Mouse (Mus musculus): ENCODE data around the gene Trio. TPM values are rescaled to one million over a fixed set of nuclear protein-coding genes. Genes with fewer than 3 reads are reported as not detected.

Trio gene
- total and polyA plus RNA-seq, 2 experiments from 2014 or later, result 19.9 to 197 TPM

DNA sequence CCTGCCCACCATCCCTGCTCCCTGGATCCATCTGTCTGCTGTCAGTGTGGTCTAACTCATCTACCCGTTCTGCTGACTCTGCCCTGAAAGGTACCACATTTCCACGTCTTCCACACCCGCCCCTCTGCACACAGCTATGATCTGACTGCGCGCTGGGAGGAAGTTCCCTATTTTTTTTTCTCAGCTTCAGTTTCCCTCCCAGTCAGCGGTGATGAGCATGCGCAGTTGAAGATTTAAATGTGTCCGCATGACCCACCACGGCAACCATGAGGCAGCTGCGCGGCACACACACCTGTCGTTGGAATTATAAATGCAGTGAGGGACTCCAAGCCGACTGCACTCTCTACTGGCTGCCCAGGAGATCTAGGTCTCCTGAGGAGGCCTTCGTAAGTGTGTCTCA, 142.8 kb downstream of the Trio start:
- Histone ChIP-seq H3K4me3 (ENCODE audit: low read length) (no peak overlapping the region), H3K27me3 (ENCODE audit: insufficient read depth, low read length) (no peaks in the 10 kb centered on the region), H3K36me3 (ENCODE audit: insufficient read depth, low read length) (peaks cover 32% of the 10 kb centered on the region), H3K9me3 (ENCODE audit: low read length) (no peaks in the 10 kb centered on the region), H3K4me2 (ENCODE audit: low read depth, low read length) (no peak overlapping the region), H3K27ac (no peak overlapping the region), H3K9ac (replicated peaks; ENCODE audit: low read length) (no peak overlapping the region), H3K4me1 (ENCODE audit: insufficient read depth, low read length) (no peaks in the 10 kb centered on the region; the same call in 1 of the 2 replicates)
- ATAC-seq (no peak), DNase-seq (ENCODE audit: low spot score) (no peak)
- no peak for TF ChIP-seq CTCF (IDR thresholded peaks at IDR 0.05; ENCODE audit: low read depth)
- WGBS, result 90% methylated on average over 14 of the region's 14 CpGs

DNA sequence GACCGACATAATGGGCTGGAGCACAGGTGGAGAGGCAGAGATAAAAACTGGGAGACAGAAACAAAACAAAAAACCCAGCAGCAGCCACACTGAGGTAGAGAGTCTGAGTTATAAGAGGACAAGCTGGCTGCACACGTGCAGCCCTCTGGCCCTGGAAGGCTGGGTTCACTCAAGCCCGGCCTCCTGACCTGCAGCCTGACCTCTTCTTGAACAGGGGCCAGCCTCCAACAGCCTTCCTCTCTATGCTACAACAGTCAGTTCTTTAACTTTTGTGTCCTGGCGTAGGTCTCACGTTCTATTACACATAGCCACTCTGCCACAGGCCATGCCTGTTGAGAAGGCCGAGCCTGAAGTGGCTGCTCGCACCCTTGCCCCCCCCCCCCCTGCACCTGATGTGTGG, 147.8 kb downstream of the Trio start:
- H3K36me3 ChIP-seq (ENCODE audit: insufficient read depth, low read length), result peaks cover 25% of the 10 kb centered on the region
- ATAC-seq (0 out of 2 replicates have a peak, but pooled peaks have one; percentile 2), DNase-seq (ENCODE audit: low spot score) (no peak)
- no peak overlapping the region for H3K27ac ChIP-seq
- no peaks in the 10 kb centered on the region for H3K4me1 ChIP-seq (ENCODE audit: insufficient read depth, low read length)
- no peak for TF ChIP-seq CTCF (IDR thresholded peaks at IDR 0.05; ENCODE audit: low read depth)
- H3K9ac ChIP-seq (replicated peaks; ENCODE audit: low read length), result no peak overlapping the region
- no peak overlapping the region for H3K4me2 ChIP-seq (ENCODE audit: low read depth, low read length)
- H3K27me3 ChIP-seq (ENCODE audit: insufficient read depth, low read length), result no peaks in the 10 kb centered on the region
- no peak overlapping the region for H3K4me3 ChIP-seq (ENCODE audit: low read length)
- H3K9me3 ChIP-seq (ENCODE audit: low read length), result no peaks in the 10 kb centered on the region
- WGBS, result 64% methylated on average over 7 of the region's 7 CpGs

DNA sequence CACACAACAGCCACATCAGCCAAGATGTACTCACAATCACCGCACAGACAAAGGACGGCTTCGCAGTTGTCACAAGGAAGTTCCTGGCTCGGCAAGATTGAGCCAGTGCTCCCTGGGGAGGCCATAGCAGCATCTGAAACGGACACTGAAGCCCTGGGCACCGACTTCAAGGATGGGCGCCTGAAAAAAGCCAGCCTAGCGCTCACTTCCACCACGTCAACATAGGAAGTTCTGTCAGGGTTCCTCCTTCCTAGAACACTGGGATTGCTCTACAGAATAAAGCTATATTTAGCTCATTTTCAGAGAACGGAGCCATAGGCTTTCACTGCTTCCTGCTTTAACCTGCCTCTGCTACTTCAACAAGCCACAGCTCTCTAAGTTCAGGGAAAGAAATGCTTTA, 149.3 kb downstream of the Trio start:
- Histone ChIP-seq H3K27ac (no peak overlapping the region), H3K27me3 (ENCODE audit: insufficient read depth, low read length) (no peaks in the 10 kb centered on the region), H3K9me3 (ENCODE audit: low read length) (no peaks in the 10 kb centered on the region), H3K36me3 (ENCODE audit: insufficient read depth, low read length) (peaks cover 27% of the 10 kb centered on the region), H3K9ac (replicated peaks; ENCODE audit: low read length) (no peak overlapping the region), H3K4me2 (ENCODE audit: low read depth, low read length) (no peak overlapping the region), H3K4me3 (ENCODE audit: low read length) (no peak overlapping the region), H3K4me1 (ENCODE audit: insufficient read depth, low read length) (no peaks in the 10 kb centered on the region)
- no peak for TF ChIP-seq CTCF (IDR thresholded peaks at IDR 0.05; ENCODE audit: low read depth)
- DNase-seq (ENCODE audit: low spot score) (no peak), ATAC-seq (no peak)
- WGBS, result 44% methylated on average over 10 of the region's 10 CpGs

DNA sequence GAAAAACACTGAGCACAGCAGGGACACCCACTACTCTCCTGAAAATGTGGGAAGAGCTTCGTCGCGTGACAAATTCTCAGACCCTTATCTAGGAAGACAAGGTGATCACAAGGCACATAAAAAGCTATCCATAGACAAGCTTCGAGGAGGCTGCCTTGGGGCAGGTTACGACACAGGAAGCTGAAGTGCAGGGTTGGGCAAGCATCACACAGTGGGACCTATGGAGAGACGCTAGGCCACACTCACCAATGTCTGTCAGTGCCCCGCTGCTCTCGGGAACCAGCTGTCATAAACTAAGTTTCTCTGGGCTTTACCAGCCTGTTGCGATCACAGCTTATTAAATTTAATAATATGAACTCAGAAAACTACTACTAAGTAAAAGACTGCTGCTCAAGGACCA, 149.9 kb downstream of the Trio start:
- H3K36me3 ChIP-seq (ENCODE audit: insufficient read depth, low read length), result peaks cover 32% of the 10 kb centered on the region
- H3K4me2 ChIP-seq (ENCODE audit: low read depth, low read length), result no peak overlapping the region
- 86% methylated on average over 9 of the region's 9 CpGs for WGBS

DNA sequence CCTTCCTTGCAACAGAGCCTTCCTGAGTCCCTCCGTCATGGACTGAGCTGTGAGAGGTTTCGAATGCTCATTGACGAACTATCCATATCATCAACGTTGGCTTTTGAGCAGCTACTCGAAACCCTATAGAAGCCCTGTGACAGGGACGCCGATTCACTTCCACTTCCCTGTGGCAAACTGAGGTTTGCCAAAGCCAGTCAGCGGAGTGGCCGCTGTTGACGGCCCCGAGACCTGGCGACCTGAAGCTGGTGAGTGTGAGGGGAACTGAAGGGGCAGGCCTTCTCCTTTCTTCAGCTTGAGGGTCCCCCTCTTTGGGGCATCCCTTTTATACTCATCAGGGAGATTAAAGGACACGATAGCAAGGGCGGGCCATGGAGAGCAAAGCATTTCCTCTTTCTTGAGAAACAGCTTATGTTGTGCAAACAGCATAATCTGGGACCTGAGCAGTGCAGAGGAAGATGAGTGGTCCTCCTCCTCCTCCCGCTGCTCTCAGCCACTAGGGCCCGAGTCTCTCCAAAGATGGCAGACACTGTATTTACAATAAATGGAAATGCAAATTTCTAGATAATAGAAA, 151.8 kb downstream of the Trio start:
- WGBS, result 91% methylated on average over 16 of the region's 16 CpGs
- Histone ChIP-seq H3K36me3 (ENCODE audit: insufficient read depth, low read length) (peaks cover 34% of the 10 kb centered on the region), H3K9ac (replicated peaks; ENCODE audit: low read length) (no peak overlapping the region), H3K27ac (no peak overlapping the region), H3K4me3 (ENCODE audit: low read length) (no peak overlapping the region), H3K4me2 (ENCODE audit: low read depth, low read length) (no peak overlapping the region), H3K27me3 (ENCODE audit: insufficient read depth, low read length) (no peaks in the 10 kb centered on the region), H3K9me3 (ENCODE audit: low read length) (no peaks in the 10 kb centered on the region), H3K4me1 (ENCODE audit: insufficient read depth, low read length) (no peaks in the 10 kb centered on the region)
- DNase-seq (ENCODE audit: low spot score), result no peak
- no peak for ATAC-seq
- TF ChIP-seq CTCF (IDR thresholded peaks at IDR 0.05; ENCODE audit: low read depth), result no peak

More for the DNA sequence above, 149.9 kb downstream of the Trio start:
- H3K9me3 ChIP-seq (ENCODE audit: low read length), result no peaks in the 10 kb centered on the region
- no peaks in the 10 kb centered on the region for H3K4me1 ChIP-seq (ENCODE audit: insufficient read depth, low read length)
- H3K4me3 ChIP-seq (ENCODE audit: low read length), result no peak overlapping the region
- ATAC-seq (no peak), DNase-seq (ENCODE audit: low spot score) (no peak)
- H3K27me3 ChIP-seq (ENCODE audit: insufficient read depth, low read length), result no peaks in the 10 kb centered on the region
- H3K9ac ChIP-seq (replicated peaks; ENCODE audit: low read length), result no peak overlapping the region
- TF ChIP-seq CTCF (IDR thresholded peaks at IDR 0.05; ENCODE audit: low read depth), result no peak
- H3K27ac ChIP-seq, result no peak overlapping the region

DNA sequence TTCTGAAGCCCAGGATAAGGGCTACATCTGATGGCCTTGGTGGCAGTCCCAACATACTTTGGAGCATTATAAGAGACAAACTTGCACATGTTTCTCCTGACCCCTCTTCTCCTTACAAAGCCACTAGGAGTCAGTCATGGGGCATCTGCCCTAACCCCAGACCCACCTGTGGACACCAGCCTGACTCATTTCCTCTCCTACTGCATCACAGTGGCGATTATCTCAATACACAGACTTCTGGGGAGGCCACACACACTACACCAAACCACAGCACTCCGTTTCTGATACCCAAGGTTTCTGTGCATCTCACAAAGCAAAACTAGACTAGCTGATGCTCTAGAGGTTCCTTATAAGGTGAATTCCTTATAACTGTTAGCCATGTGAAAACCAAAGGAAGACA, 153.4 kb downstream of the Trio start:
- Histone ChIP-seq H3K4me2 (ENCODE audit: low read depth, low read length) (no peak overlapping the region), H3K27me3 (ENCODE audit: insufficient read depth, low read length) (no peaks in the 10 kb centered on the region), H3K36me3 (ENCODE audit: insufficient read depth, low read length) (peaks cover 23% of the 10 kb centered on the region; the same call in 1 of the 2 replicates), H3K4me1 (ENCODE audit: insufficient read depth, low read length) (no peaks in the 10 kb centered on the region), H3K9me3 (ENCODE audit: low read length) (no peaks in the 10 kb centered on the region), H3K9ac (replicated peaks; ENCODE audit: low read length) (no peak overlapping the region), H3K27ac (no peak overlapping the region), H3K4me3 (ENCODE audit: low read length) (no peak overlapping the region)
- DNase-seq (ENCODE audit: low spot score), result no peak
- TF ChIP-seq CTCF (IDR thresholded peaks at IDR 0.05; ENCODE audit: low read depth), result no peak
- no peak for ATAC-seq
- WGBS, result 87% methylated on average over 2 of the region's 2 CpGs

DNA sequence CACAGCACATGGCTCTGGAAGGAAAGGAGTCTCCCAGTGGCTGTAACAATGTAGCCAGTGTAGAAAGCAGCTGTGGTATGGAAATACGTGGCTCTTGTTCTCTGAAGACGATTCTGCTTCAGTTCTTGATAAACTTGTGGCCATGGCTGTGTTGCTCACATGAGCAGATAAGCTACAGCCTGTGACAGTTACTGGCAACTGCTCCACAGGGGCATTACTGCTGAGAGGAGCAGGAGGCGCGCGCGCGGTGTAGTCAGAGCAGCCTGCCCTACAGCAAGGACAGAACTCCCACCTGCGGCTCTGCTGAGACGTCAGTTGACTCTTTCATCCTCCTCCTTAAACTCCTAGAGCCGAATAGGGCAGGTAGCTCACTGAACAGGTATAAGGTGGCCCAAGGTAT, 153.9 kb downstream of the Trio start:
- Histone ChIP-seq H3K4me3 (ENCODE audit: low read length) (no peak overlapping the region), H3K9ac (replicated peaks; ENCODE audit: low read length) (no peak overlapping the region), H3K27ac (no peak overlapping the region), H3K27me3 (ENCODE audit: insufficient read depth, low read length) (no peaks in the 10 kb centered on the region), H3K9me3 (ENCODE audit: low read length) (no peaks in the 10 kb centered on the region), H3K4me1 (ENCODE audit: insufficient read depth, low read length) (no peaks in the 10 kb centered on the region), H3K4me2 (ENCODE audit: low read depth, low read length) (no peak overlapping the region), H3K36me3 (ENCODE audit: insufficient read depth, low read length) (peaks cover 23% of the 10 kb centered on the region; the same call in 1 of the 2 replicates)
- 74% methylated on average over 10 of the region's 10 CpGs for WGBS
- no peak for TF ChIP-seq CTCF (IDR thresholded peaks at IDR 0.05; ENCODE audit: low read depth)
- ATAC-seq (no peak), DNase-seq (ENCODE audit: low spot score) (no peak)

All from hindbrain, postnatal 0 days (tissue).